Mouse (Mus musculus): Measurements from ENCODE around the gene Ubqln3. TPM values are rescaled to one million over a fixed set of nuclear protein-coding genes. Genes with fewer than 3 reads are reported as not detected.

Ubqln3 gene
- 0.10 TPM in 1 of 2 replicates, not detected in the other for polyA plus RNA-seq (2015; fragmentation: Nextera tagmentation; extraction: Ambion mirVana)

- Histone ChIP-seq H3K9ac (replicated peaks; ENCODE audit: low read depth, low read length) (no peak within 1 kb of the TSS), H3K4me2 (ENCODE audit: low read length) (no peak within 1 kb of the TSS), H3K9me3 (ENCODE audit: control insufficient read depth, low read length) (no peaks in the 10 kb centered on the region), H3K27ac (ENCODE audit: low read length) (no peak within 1 kb of the TSS), H3K4me3 (replicated peaks; ENCODE audit: low read length) (no peak within 1 kb of the TSS), H3K27me3 (replicated peaks; ENCODE audit: control insufficient read depth, insufficient read depth, low read length) (no peaks in the 10 kb centered on the region), H3K36me3 (ENCODE audit: control insufficient read depth, insufficient read depth) (no peaks in the 10 kb centered on the region), H3K4me1 (replicated peaks; ENCODE audit: control insufficient read depth, insufficient read depth, low read length) (no peaks in the 10 kb centered on the region)
- no peak for ATAC-seq
- WGBS: 72% methylated on average over 3 of the region's 3 CpGs
These were observed at the start of gene Ubqln3 for GRCm38 (mm10) chr7:104143179-104143578. TSS of gene Ubqln3 (minus strand) at chr7:104143279.

GRCm38 (mm10) chr7:104191275-104191674 is 48.2 kb upstream of the Ubqln3 start:
- Histone ChIP-seq H3K27ac (ENCODE audit: low read length) (no peak overlapping the region), H3K27me3 (replicated peaks; ENCODE audit: control insufficient read depth, insufficient read depth, low read length) (no peaks in the 10 kb centered on the region), H3K4me2 (ENCODE audit: low read length) (no peak overlapping the region), H3K4me1 (replicated peaks; ENCODE audit: control insufficient read depth, insufficient read depth, low read length) (no peaks in the 10 kb centered on the region), H3K9ac (replicated peaks; ENCODE audit: low read depth, low read length) (no peak overlapping the region), H3K4me3 (replicated peaks; ENCODE audit: low read length) (no peak overlapping the region), H3K36me3 (ENCODE audit: control insufficient read depth, insufficient read depth) (no peaks in the 10 kb centered on the region), H3K9me3 (ENCODE audit: control insufficient read depth, low read length) (no peaks in the 10 kb centered on the region)
- ATAC-seq: no peak
- whole genome bisulfite sequencing: 56% methylated on average over 9 of the region's 9 CpGs

- ATAC-seq: no peak
- no peak within 1 kb of the TSS for H3K4me2 ChIP-seq (ENCODE audit: low read length)
- H3K36me3 ChIP-seq (ENCODE audit: control insufficient read depth, insufficient read depth): no peaks in the 10 kb centered on the region
- H3K4me1 ChIP-seq (replicated peaks; ENCODE audit: control insufficient read depth, insufficient read depth, low read length): no peaks in the 10 kb centered on the region
- H3K27ac ChIP-seq (ENCODE audit: low read length): no peak within 1 kb of the TSS
- H3K9ac ChIP-seq (replicated peaks; ENCODE audit: low read depth, low read length): no peak within 1 kb of the TSS
- 93% methylated on average over 2 of the region's 2 CpGs for WGBS
- no peak within 1 kb of the TSS for H3K4me3 ChIP-seq (replicated peaks; ENCODE audit: low read length)
- H3K9me3 ChIP-seq (ENCODE audit: control insufficient read depth, low read length): no peaks in the 10 kb centered on the region
- H3K27me3 ChIP-seq (replicated peaks; ENCODE audit: control insufficient read depth, insufficient read depth, low read length): no peaks in the 10 kb centered on the region
These were observed 40.2 kb upstream of the Ubqln3 start, which contains the start of gene Olfr648 for GRCm38 (mm10) chr7:104183292-104183691. TSS of gene Olfr648 (minus strand) at chr7:104183392.

GRCm38 (mm10) chr7:104179074-104179473 is 36.0 kb upstream of the Ubqln3 start:
- no peak overlapping the region for H3K9ac ChIP-seq (replicated peaks; ENCODE audit: low read depth, low read length)
- WGBS: 87% methylated on average over 1 of the region's 1 CpGs
- no peaks in the 10 kb centered on the region for H3K4me1 ChIP-seq (replicated peaks; ENCODE audit: control insufficient read depth, insufficient read depth, low read length)
- H3K4me2 ChIP-seq (ENCODE audit: low read length): no peak overlapping the region
- H3K36me3 ChIP-seq (ENCODE audit: control insufficient read depth, insufficient read depth): no peaks in the 10 kb centered on the region
- no peak overlapping the region for H3K4me3 ChIP-seq (replicated peaks; ENCODE audit: low read length)
- no peak overlapping the region for H3K27ac ChIP-seq (ENCODE audit: low read length)
- no peak for ATAC-seq
- H3K27me3 ChIP-seq (replicated peaks; ENCODE audit: control insufficient read depth, insufficient read depth, low read length): no peaks in the 10 kb centered on the region
- H3K9me3 ChIP-seq (ENCODE audit: control insufficient read depth, low read length): no peaks in the 10 kb centered on the region

GRCm38 (mm10) chr7:104178422-104179054 is 35.5 kb upstream of the Ubqln3 start:
- 59% methylated on average over 5 of the region's 5 CpGs for WGBS
- Histone ChIP-seq H3K4me3 (replicated peaks; ENCODE audit: low read length) (no peak overlapping the region), H3K27me3 (replicated peaks; ENCODE audit: control insufficient read depth, insufficient read depth, low read length) (no peaks in the 10 kb centered on the region), H3K27ac (ENCODE audit: low read length) (no peak overlapping the region), H3K9me3 (ENCODE audit: control insufficient read depth, low read length) (no peaks in the 10 kb centered on the region), H3K36me3 (ENCODE audit: control insufficient read depth, insufficient read depth) (no peaks in the 10 kb centered on the region), H3K9ac (replicated peaks; ENCODE audit: low read depth, low read length) (no peak overlapping the region), H3K4me2 (ENCODE audit: low read length) (no peak overlapping the region), H3K4me1 (replicated peaks; ENCODE audit: control insufficient read depth, insufficient read depth, low read length) (no peaks in the 10 kb centered on the region)
- no peak for ATAC-seq

- WGBS: 28% methylated on average over 1 of the region's 1 CpGs
- H3K4me3 ChIP-seq (replicated peaks; ENCODE audit: low read length): no peak overlapping the region
- no peak overlapping the region for H3K27ac ChIP-seq (ENCODE audit: low read length)
- no peak overlapping the region for H3K4me2 ChIP-seq (ENCODE audit: low read length)
- ATAC-seq: no peak
- no peaks in the 10 kb centered on the region for H3K9me3 ChIP-seq (ENCODE audit: control insufficient read depth, low read length)
- no peaks in the 10 kb centered on the region for H3K36me3 ChIP-seq (ENCODE audit: control insufficient read depth, insufficient read depth)
- H3K27me3 ChIP-seq (replicated peaks; ENCODE audit: control insufficient read depth, insufficient read depth, low read length): no peaks in the 10 kb centered on the region
- H3K9ac ChIP-seq (replicated peaks; ENCODE audit: low read depth, low read length): no peak overlapping the region
- no peaks in the 10 kb centered on the region for H3K4me1 ChIP-seq (replicated peaks; ENCODE audit: control insufficient read depth, insufficient read depth, low read length)
These were observed 32.0 kb upstream of the Ubqln3 start for GRCm38 (mm10) chr7:104175085-104175484.

GRCm38 (mm10) chr7:104169634-104170204 is 26.6 kb upstream of the Ubqln3 start:
- no peaks in the 10 kb centered on the region for H3K4me1 ChIP-seq (replicated peaks; ENCODE audit: control insufficient read depth, insufficient read depth, low read length)
- H3K27me3 ChIP-seq (replicated peaks; ENCODE audit: control insufficient read depth, insufficient read depth, low read length): no peaks in the 10 kb centered on the region
- H3K36me3 ChIP-seq (ENCODE audit: control insufficient read depth, insufficient read depth): no peaks in the 10 kb centered on the region
- ATAC-seq: no peak
- no peak overlapping the region for H3K27ac ChIP-seq (ENCODE audit: low read length)
- H3K4me2 ChIP-seq (ENCODE audit: low read length): no peak overlapping the region
- H3K4me3 ChIP-seq (replicated peaks; ENCODE audit: low read length): no peak overlapping the region
- no peak overlapping the region for H3K9ac ChIP-seq (replicated peaks; ENCODE audit: low read depth, low read length)
- 72% methylated on average over 6 of the region's 6 CpGs for WGBS
- no peaks in the 10 kb centered on the region for H3K9me3 ChIP-seq (ENCODE audit: control insufficient read depth, low read length)

GRCm38 (mm10) chr7:104167105-104167504 is 24.0 kb upstream of the Ubqln3 start:
- no peak for ATAC-seq
- Histone ChIP-seq H3K9me3 (ENCODE audit: control insufficient read depth, low read length) (no peaks in the 10 kb centered on the region), H3K4me2 (ENCODE audit: low read length) (no peak overlapping the region), H3K36me3 (ENCODE audit: control insufficient read depth, insufficient read depth) (no peaks in the 10 kb centered on the region), H3K27me3 (replicated peaks; ENCODE audit: control insufficient read depth, insufficient read depth, low read length) (no peaks in the 10 kb centered on the region), H3K9ac (replicated peaks; ENCODE audit: low read depth, low read length) (no peak overlapping the region), H3K27ac (ENCODE audit: low read length) (no peak overlapping the region), H3K4me1 (replicated peaks; ENCODE audit: control insufficient read depth, insufficient read depth, low read length) (no peaks in the 10 kb centered on the region), H3K4me3 (replicated peaks; ENCODE audit: low read length) (no peak overlapping the region)
- 80% methylated on average over 6 of the region's 6 CpGs for WGBS

- no peaks in the 10 kb centered on the region for H3K9me3 ChIP-seq (ENCODE audit: control insufficient read depth, low read length)
- H3K9ac ChIP-seq (replicated peaks; ENCODE audit: low read depth, low read length): no peak within 1 kb of the TSS
- H3K27ac ChIP-seq (ENCODE audit: low read length): no peak within 1 kb of the TSS
- no peaks in the 10 kb centered on the region for H3K4me1 ChIP-seq (replicated peaks; ENCODE audit: control insufficient read depth, insufficient read depth, low read length)
- 88% methylated on average over 2 of the region's 2 CpGs for WGBS
- no peaks in the 10 kb centered on the region for H3K27me3 ChIP-seq (replicated peaks; ENCODE audit: control insufficient read depth, insufficient read depth, low read length)
- no peaks in the 10 kb centered on the region for H3K36me3 ChIP-seq (ENCODE audit: control insufficient read depth, insufficient read depth)
- no peak within 1 kb of the TSS for H3K4me3 ChIP-seq (replicated peaks; ENCODE audit: low read length)
- no peak within 1 kb of the TSS for H3K4me2 ChIP-seq (ENCODE audit: low read length)
- no peak for ATAC-seq
These were observed 7.4 kb upstream of the Ubqln3 start, which contains the start of gene Ubqlnl for GRCm38 (mm10) chr7:104150456-104150855. TSS of gene Ubqlnl (minus strand) at chr7:104150556.

Measured in forebrain, embryonic 16.5 days (tissue).